Mouse (Mus musculus): ENCODE results near the gene Zfp661.

The Zfp661 gene

GRCm38 (mm10) chr2:127550446-127550845 lies 36.4 kb downstream of the Zfp661 start:
- DNase-seq (ENCODE audit: low spot score): no peak

DNA sequence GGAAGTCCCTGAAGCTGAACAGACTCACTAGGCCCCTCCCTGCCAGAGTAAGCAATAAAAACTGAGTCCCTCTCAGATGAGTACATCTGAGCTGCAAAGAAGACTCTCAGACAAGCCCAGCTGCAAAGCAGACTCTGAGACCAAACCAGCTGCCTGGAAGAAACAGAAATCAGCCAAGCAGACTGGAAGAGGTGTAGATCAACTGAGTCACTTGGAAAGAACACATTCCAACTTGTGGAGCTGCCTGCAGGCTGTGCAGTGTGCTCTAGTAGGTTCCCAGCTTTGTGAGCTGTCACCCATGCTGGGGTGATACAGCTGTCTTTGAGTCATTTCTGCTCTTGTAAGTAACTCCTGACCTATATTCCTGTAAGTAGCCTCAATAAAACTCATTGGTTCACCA lies 37.2 kb downstream of the Zfp661 start:
- no peak for DNase-seq (ENCODE audit: low spot score)

DNA sequence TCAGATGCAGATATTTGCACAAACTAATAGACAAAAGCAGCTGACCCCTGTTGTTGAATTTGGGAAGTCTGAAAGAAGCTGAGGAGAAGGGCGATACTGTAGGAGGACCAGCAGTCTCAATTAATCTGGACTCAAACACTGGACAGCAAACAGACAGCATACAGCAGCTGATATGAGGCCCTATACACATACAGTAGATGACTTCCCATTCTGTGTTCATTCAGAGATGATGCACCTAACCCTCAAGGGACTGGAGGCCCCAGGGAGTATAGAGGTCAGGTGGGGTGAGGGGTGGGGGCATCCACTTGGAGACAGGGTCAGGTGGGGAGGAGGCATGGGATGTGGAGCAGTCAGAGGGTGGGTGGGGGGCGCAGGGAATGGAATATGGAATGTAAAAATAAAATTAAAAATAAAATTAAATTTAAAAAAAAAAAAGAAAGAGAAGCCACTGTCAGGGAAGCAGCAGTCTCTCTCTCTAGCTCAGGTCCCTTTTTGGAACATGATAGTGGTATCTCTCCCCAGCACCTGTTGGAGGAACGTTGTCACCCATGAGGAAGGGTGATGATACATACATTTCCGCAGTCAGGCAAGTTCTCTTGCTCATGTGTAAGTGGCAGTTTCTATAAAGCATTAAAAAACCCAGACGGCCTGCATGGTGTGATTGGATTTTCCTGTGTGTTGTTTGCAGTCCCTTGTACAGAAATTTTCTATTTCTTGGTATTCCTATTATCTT lies 38.4 kb downstream of the Zfp661 start:
- DNase-seq (ENCODE audit: low spot score): no peak

DNA sequence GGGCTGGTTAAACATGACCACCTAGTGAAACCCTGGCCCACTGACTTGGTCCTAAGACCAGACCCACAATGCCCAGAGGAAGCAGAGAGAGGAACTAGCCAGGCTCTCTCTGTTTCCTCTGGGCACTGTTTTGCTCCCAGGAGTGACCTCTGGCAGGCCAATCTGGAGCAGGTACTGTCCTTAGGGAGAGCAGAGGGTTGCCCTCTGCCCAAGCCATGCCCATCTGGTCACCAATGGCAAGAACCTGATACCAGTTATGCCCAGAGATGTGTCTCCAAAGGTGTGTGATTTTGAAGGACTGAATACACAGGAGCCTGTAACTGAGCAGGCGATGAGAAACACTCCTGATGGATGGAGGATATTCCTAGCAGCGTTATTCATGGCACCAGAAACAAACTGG lies 45.2 kb downstream of the Zfp661 start:
- no peak for DNase-seq (ENCODE audit: low spot score)

GRCm38 (mm10) chr2:127541185-127541584 lies 45.7 kb downstream of the Zfp661 start, which contains the start of gene Prom2:
Gene Prom2, minus strand, starts transcription at chr2:127541467.
- no peak for DNase-seq (ENCODE audit: low spot score)

GRCm38 (mm10) chr2:127539494-127539893 lies 47.4 kb downstream of the Zfp661 start:
- no peak for DNase-seq (ENCODE audit: low spot score)

DNA sequence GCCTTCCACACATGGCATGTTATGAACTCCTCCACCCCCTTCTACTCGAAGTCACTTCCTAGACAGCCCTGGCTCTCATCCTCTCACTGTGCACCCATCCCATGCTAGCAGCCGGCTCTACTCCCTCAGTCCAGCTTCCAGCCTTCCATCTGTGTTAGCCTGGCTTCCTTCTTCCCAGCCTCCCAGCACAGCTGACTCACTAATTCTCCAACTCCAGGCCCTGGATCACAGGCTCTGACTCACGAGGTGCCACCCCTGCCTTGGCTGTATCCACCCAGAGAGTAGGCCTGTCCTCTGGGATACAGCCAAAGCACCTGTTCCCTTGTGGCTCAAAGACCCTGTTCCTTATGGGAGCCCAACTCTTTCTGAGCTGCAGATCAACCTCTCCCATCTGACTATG lies 49.3 kb downstream of the Zfp661 start:
- peak; percentile 56 for DNase-seq (ENCODE audit: low spot score)

DNA sequence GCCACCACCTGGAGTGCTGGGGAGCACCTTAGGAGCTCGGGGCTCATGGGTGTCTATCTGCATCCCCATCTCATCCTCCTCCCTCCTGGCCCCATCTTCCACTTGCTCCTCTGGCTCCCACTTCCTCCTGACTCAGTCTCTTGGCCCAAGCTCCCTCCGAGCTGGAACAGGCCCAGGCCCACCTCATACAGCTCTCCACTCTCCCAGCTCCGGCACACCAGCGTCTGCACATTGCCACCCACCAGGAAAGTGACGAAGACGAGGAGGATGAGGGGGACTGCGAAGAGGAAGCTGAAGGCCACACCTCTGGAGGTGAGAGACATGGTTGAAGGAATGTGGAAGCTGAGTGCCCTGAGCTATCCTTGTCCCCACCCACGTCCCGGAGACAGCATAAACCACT lies 51.5 kb downstream of the Zfp661 start:
- no peak for DNase-seq (ENCODE audit: low spot score)

- DNase-seq (ENCODE audit: low spot score): no peak
Measured at GRCm38 (mm10) chr2:127532379-127532778, 54.5 kb downstream of the Zfp661 start.

GRCm38 (mm10) chr2:127531592-127531991 lies 55.3 kb downstream of the Zfp661 start:
- DNase-seq (ENCODE audit: low spot score): no peak

GRCm38 (mm10) chr2:127530418-127530817 lies 56.5 kb downstream of the Zfp661 start:
- DNase-seq (ENCODE audit: low spot score): no peak

DNA sequence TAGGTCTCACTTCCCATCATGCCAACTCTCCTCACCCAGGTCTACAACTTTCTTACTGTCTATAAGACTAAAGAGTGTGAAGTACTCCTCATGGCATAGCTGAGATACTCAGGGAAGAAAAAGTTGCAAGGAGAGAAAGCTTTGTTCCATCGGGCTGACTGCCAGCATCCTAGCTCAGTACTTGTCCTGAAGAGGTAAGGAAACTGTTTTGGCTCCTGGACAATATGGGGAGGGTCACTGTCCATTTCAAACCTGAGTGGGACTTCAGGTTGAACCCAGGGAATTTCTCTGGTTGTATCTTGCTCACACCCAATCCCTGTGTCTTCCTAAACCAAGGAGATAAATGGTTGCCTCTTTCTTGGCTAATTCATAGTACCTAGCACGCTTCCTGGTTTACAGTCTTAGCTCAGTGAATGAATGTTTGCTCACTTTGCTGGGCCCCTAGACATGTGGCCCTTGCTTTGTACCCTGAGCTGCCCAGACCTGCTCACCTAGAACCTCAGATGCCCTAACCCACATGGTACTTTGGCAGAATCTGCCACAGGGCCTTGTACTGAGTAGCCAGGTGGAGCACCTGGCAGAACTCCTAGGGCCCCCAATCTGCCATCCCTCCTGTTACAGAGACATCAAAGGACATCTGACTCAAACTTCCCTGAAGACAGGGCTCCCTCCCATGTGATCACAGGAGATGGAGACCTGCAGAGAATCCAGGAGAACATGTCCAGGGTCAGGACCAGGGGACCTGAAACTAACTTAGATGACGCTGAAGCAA lies 61.7 kb downstream of the Zfp661 start:
- peak; percentile 3 for DNase-seq (ENCODE audit: low spot score)
